Mouse (Mus musculus) brain, embryonic 14.5 days (tissue): ENCODE results near the gene Il13ra1.

Source experiments
- CTCF ChIP-seq: fragments of 200-500 bp; IDR thresholded peaks from 2 replicates; pipeline ENCODE4 v1.5.1; 2012; ENCODE audit warnings: inconsistent platforms, mild to moderate bottlenecking, moderate library complexity, borderline replicate concordance; ENCODE audit not compliant: insufficient read depth, insufficient read length; ENCODE audit errors: extremely low read depth
- POLR2A ChIP-seq: fragments of 200-500 bp; IDR thresholded peaks from 2 replicates; pipeline ENCODE4 v1.6.1; 2012; ENCODE audit warnings: mild to moderate bottlenecking, inconsistent platforms, borderline replicate concordance; ENCODE audit not compliant: poor library complexity, insufficient read depth, insufficient read length, severe bottlenecking; ENCODE audit errors: extremely low read depth

DNA sequence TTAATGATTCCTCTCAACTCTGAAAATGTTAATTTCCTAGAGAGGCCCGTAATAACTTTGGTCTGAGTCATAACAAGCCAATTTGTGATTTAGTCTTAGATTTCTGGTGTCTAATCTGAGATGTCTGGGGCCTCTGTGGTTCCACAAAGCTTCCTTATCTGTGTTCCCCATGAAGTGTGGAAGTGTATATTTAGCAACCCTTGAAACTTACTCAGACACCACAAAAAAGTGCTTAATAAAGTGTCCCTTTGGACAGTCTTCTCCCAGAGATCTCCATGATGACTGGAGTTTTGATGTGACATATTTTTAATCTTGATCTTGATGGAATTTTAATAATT is 17.8 kb downstream of the Il13ra1 start:
- no peak for TF ChIP-seq CTCF
- TF ChIP-seq POLR2A: no peak
